Mouse (Mus musculus) granulocyte monocyte progenitor cell, adult 5-6 weeks (primary cell): ENCODE data around the gene Sh3pxd2a. TPM values are rescaled to one million over a fixed set of nuclear protein-coding genes. Genes with fewer than 3 reads are reported as not detected.
A peak's percentile ranks its signal among the peaks of the same experiment; 100 is the strongest.

ENCODE experiments used
- ATAC-seq: replicated peaks from 2 replicates; pipeline ENCODE4 v1.8.0; 2016; ENCODE audit warnings: mild to moderate bottlenecking, moderate TSS enrichment, inconsistent platforms; ENCODE audit not compliant: poor library complexity, severe bottlenecking
- total RNA-seq, 2 experiments: library from RNA; stranded (forward) in 1 of 2; stranded (reverse) in 1 of 2; fragments of 200-712, 200-1000 nt in 1 of 2; fragments of >200 nt in 1 of 2; fragmentation: Nextera tagmentation in 1 of 2; gene quantifications; 2 replicates each; pipeline ENCODE4 v1.2.3; 2014 to 2017

Sh3pxd2a gene
- total RNA-seq, 2 experiments from 2014 or later: 1.2 to 1.9 TPM

GRCm38 (mm10) chr19:47348395-47349016 is 115.7 kb downstream of the Sh3pxd2a start:
- no peak for ATAC-seq

GRCm38 (mm10) chr19:47347021-47347643 is 117.1 kb downstream of the Sh3pxd2a start:
- ATAC-seq: no peak

GRCm38 (mm10) chr19:47346606-47347005 is 117.6 kb downstream of the Sh3pxd2a start:
- ATAC-seq: no peak

- no peak for ATAC-seq
Observed at GRCm38 (mm10) chr19:47345851-47346568, 118.2 kb downstream of the Sh3pxd2a start.

GRCm38 (mm10) chr19:47343422-47343821 is 120.8 kb downstream of the Sh3pxd2a start:
- ATAC-seq: no peak; the same call in 1 of the 2 replicates

- ATAC-seq: peak; percentile 64
Observed at GRCm38 (mm10) chr19:47339165-47339564, 125.0 kb downstream of the Sh3pxd2a start.

GRCm38 (mm10) chr19:47338396-47339164 is 125.6 kb downstream of the Sh3pxd2a start:
- ATAC-seq: no peak

- ATAC-seq: peak; percentile 84
Observed at GRCm38 (mm10) chr19:47337743-47338142, 126.5 kb downstream of the Sh3pxd2a start.

GRCm38 (mm10) chr19:47337191-47337590 is 127.0 kb downstream of the Sh3pxd2a start:
- no peak for ATAC-seq

- no peak for ATAC-seq
Observed at GRCm38 (mm10) chr19:47335262-47335661, 128.9 kb downstream of the Sh3pxd2a start.

- no peak for ATAC-seq
Observed at GRCm38 (mm10) chr19:47334713-47335112, 129.5 kb downstream of the Sh3pxd2a start.

- ATAC-seq: peak; percentile 25; the same call in 1 of the 2 replicates
Observed at GRCm38 (mm10) chr19:47330743-47331227, 133.4 kb downstream of the Sh3pxd2a start.

- ATAC-seq: no peak
Observed at GRCm38 (mm10) chr19:47329102-47329501, 135.1 kb downstream of the Sh3pxd2a start.

- ATAC-seq: no peak
Observed at GRCm38 (mm10) chr19:47327896-47328882, 136.0 kb downstream of the Sh3pxd2a start.

GRCm38 (mm10) chr19:47325881-47326280 is 138.3 kb downstream of the Sh3pxd2a start:
- no peak for ATAC-seq

GRCm38 (mm10) chr19:47323096-47323849 is 140.9 kb downstream of the Sh3pxd2a start:
- no peak for ATAC-seq

GRCm38 (mm10) chr19:47320331-47320668 is 143.9 kb downstream of the Sh3pxd2a start:
- no peak for ATAC-seq

GRCm38 (mm10) chr19:47319521-47320330 is 144.5 kb downstream of the Sh3pxd2a start:
- ATAC-seq: no peak
